Mouse (Mus musculus) cerebellum, adult 8-10 months (tissue): ENCODE measurements around the gene Clec2l.

ENCODE experiments used
- DNase-seq: peaks from one replicate; pipeline ENCODE4 v3.0.0; 2022

The Clec2l gene

DNA sequence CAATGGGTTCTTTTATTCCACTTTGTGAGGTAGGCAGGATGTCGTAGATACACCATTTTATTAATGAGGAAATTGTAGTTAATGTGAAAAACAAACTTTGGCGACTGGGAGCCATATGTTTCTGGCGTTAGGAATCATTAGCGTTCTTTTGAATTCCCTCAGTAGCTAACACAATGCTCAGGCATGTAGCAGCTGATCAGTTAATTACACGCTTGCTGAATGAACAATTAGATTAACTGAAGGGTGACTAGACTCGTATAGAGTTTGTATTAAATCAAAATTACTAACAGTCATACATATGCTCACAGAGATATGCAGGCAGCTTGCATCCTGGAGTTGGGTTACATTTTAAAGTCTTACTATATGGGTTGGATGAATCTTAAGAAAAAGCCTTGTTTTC, 56.4 kb downstream of the Clec2l start:
- DNase-seq = no peak

DNA sequence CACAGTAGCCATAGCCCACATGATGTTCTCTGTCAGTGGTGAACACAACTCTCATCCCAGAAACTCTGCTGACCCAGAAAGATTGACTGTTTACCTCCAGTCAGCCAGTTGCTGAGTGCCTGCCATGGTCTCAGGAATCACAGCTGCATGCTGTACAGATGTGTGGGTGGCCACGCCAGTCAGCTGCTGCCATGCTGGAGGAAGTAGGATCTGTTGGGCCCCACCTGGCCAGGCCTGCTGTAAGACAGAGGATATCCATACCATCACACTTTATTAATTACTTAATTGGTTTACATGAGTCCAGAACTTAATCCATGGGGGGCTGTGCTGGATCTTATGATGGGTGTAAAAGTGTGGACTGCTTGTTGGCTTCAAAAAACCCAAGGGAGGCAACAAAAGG, 58.5 kb downstream of the Clec2l start:
- no peak for DNase-seq

DNA sequence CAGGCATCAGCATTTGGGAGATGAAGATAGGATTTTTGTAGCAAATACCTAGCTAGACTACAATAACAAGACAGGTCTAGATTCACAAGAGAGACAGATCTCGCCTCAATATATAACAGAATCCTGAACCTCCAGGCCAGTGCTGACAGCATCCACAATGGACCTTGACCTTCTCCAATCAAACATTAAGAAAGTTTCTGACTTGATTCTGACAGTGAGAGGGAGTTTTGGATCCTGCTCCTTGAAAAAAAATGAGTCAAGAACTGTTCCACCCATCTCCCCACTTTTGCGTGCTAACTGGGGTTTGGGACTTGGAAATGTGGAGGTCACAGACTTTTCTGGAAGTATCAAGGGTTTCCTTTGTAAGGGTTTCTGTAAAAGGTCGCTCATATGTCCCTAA, 62.6 kb downstream of the Clec2l start:
- DNase-seq = no peak
